Mouse (Mus musculus) CD4-positive, CD25-positive, alpha-beta regulatory T cell, adult 4 months (primary cell): Measurements from ENCODE around the gene Dusp27. TPM values are rescaled to one million over a fixed set of nuclear protein-coding genes. Genes with fewer than 3 reads are reported as not detected.
"Not testable (repeated sequence)": the region's sequence is repeated elsewhere in the genome, so short reads cannot be mapped to it uniquely, and the experiment has no call there.

Experiments
- ATAC-seq: one replicate; pipeline ENCODE4 v1.8.0; 2017
- polyA plus RNA-seq, 2 experiments: library from polyadenylated mRNA; unstranded; fragments of 100-300 nt; shearing (Covaris generic); gene quantifications; one replicate each; pipeline ENCODE4 v1.2.1; 2017

Dusp27 gene
- polyA plus RNA-seq, 2 experiments from 2014 or later: not detected

DNA sequence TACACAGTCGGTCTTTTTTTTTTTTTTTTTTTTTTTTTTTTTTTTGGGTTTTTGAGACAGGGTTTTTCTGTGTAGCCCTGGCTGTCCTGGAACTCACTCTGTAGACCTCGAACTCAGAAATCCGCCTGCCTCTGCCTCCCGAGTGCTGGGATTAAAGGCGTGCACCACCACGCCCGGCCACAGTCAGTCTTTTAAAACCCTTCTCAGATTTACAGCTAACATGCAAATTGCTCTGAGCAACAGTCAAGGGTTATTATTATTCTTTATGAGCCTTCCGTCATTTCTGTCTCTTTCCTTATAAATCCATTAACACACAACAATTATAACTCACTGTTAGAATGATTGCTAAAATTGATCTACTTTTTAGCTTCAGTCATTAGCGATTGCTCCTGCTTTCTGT is 14.1 kb upstream of the Dusp27 start:
- not testable (repeated sequence) for ATAC-seq

DNA sequence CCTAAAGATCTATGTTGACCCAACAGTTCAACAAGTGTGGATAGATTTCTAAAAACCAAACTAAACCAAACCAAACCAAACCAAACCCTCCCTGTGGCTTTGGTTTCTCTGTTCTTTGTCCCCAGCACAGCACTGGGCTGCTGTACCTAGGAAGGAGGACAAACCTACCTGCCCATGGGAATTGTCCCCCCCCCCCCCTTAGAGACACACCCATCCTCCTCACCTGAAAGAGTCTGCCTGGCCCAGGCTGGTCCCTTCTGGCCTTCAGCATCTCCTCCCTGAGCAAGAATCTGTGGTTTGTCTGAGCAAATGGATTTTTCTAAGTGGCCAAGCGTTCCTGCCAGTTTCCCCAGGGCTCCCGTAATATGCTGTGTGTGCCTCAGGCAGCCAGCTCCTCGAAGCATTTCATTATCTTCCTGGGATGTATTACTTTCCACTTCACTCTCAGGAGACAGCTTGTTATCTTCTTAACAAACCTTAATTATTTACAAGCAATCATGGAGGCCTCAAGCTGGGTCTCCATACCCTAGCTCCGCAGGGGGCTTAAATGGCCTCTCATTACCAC is 12.0 kb upstream of the Dusp27 start:
- ATAC-seq: no peak

DNA sequence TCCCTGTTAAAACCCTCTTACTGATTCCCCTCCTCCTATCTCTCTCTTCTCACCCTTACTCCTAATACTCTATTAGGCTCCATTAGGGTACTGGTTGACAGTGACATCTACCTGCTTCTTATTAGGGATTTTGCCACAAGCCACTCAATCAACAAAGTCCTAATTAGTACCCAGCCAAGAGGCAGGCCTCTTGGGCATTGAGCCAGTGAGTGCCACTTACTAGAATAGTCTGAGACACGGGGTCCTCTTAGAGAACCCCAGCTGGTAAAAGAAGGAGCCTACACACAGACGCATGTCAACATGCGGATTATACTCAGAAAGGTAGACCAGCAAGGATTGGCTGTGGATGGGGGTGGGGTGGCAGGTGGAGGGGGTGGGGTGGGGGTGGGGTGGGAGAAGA is 11.4 kb upstream of the Dusp27 start:
- ATAC-seq: no peak

DNA sequence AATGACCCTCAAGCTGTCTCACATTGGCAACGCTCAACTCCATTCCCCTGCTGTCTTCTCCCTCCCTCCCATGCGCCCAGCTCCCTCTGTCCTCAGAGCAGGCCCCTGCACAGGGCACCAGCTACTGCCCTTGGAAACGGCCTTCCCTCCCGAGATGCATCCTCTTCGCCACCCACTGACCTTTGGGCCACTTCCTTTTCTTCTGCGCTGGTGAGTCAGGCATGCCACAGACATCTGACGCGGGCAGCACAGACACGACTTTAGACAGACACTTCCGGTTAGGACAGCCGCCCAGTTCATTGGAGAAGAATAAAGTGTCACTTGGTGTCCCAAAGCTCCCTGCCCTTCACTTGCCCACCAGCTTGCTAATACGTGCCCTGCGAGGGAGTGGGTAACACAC is 10.4 kb upstream of the Dusp27 start:
- no peak for ATAC-seq

DNA sequence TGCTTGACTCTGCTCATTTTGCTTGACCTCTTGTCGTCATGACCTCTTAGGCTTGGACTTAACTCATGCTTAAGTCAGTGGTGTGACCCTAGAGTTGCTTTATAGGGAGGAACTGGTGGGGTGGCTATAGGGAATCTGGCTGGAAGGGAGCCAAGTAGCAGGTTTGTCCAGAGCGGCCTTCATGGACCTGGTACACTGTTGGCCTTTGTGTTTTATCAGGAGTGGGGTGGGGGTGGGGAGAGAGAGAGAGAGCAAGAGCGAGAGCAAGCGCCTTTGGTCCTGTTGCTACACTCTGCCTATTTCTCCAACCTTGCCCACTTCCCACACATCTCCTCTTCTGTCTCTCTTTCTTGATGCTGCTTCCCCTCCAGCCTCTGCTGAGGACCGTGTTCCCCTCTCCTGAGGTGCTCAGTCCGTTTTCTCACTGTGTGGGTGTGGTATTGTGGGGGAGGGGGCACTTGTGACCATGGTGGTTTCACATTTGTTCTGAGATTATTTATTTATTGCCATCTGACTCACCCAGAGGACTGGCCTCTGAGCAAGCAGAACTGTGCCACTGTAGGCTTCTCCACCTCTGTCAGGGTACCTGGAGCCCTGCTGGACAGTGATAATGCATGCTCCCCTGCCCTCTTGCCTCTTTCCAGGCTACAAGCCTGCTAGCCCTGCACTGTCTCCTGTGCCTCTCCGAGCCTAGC is 9.7 kb upstream of the Dusp27 start:
- no peak for ATAC-seq

DNA sequence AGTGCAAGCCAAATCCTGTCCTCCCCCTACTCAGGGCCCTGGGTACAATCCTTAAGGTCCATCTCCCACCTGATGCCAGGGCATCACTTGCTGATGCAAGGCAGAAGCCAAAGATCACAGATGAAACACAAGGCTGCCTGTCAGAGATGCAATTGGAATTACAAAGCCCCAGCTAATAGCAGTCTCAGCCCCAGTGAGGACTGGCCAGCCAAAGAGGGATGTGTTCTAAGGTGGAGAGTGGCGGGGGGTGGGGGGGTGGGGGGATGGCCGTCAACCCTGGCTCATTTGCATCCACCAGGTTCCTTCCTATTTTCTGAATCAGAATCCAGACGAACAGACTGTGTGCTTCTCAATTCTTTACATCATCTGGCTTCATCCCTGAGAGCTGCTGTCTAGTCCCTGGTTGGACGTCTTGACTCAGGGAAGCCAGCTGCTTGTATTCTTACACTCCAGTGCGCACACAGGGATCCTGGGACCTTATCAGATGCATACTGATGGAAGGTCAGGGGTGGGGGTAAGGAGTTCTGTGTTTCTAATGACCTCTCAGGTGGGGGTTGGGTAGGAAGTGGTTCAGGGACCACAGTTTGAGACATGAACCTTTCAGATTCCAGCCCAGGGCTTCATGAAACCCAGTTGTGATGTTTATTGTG is 7.5 kb upstream of the Dusp27 start:
- ATAC-seq: no peak

DNA sequence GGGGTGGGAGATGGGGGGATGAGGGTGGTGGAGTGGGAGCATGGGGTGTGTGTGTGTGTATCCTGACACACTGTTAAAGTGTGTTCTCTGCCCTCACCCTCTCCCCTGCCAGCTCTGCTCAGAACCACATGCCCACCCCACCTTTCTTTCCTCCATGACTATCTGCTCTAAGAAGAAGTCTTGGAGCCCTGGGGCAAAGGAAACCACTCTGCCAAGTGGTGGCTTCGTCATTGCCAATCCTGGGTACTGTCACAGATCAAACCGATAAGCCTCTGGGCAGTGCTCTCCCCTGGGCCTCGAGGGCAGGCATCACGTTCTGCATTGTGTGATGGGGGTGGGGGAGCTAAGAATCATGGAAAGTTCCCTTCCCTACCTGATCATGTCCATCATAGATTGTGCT is 4.6 kb upstream of the Dusp27 start:
- no peak for ATAC-seq

DNA sequence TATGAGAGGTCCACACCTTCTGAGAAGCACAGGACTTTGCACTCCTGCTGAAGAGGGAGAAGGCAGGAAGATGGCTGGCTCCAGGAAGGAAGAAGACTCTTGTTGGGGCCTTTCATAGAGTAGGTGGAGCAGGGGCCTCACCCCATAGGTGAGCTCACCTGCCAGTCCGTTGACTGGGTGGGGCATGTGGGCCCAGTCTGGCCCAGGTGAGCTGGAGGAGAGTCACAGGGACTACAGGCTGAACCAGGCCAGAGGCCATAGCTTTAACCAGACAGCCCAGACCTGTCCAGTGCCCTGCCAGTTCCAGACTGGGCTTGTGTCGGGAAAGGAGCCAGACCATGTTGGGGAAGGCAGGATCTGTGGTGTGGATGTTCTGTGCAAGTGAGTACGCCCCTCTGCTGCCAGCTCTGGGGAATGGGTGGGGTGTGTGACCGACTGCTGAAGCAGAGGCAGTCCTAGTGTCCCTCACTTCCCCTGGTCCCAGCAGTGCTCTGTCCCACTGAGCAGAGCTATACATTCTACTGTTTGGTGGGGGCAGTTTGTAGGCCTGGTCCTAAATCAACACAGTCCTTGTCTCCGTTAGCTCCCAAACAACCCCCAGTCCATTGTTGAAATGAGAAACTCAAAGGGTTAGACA is 2.6 kb upstream of the Dusp27 start, which contains the start of gene Gpa33:
Gene Gpa33, plus strand, starts transcription at position 15 of the 637 bp plus-strand sequence.
- ATAC-seq: no peak

DNA sequence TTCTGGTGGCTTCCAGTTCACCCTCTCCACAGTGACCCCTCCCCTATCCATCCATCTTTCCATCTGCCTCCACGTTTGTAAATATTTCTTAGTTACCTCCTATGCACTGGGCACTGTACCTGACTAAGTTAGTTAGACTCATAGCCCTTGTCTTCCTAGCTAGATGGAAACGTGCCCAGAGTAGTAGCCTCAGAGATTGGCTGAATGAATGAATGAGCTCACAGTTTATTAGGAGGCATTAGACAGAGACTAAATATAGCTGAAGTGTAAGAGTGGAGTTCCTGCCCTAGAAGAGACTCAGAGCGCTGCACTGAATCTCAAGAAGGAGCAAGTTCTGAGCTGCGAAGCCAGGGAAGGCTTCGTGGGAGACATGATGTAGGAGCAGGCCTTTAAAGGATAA is 829 bp upstream of the Dusp27 start:
- ATAC-seq: no peak

DNA sequence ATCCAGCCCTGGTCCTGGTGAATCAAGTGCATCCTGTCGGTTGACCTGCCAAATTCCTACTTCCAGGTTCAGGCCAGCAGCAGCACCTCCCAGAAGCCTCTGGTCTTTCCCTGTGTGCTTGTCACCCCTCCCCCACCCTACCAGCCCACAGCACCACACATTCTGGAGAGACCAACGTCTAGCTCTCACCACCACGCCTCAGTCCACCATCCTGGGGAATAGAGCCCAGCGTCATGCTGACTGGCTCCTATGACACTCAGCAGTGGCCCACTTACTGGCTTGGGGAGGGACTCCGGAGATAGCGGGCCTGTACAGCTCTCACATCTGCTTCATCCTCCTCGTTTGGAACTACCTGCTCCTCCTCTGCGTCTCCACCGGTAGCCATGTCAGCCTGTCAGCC is 927 bp downstream of the Dusp27 start:
- no peak for ATAC-seq

DNA sequence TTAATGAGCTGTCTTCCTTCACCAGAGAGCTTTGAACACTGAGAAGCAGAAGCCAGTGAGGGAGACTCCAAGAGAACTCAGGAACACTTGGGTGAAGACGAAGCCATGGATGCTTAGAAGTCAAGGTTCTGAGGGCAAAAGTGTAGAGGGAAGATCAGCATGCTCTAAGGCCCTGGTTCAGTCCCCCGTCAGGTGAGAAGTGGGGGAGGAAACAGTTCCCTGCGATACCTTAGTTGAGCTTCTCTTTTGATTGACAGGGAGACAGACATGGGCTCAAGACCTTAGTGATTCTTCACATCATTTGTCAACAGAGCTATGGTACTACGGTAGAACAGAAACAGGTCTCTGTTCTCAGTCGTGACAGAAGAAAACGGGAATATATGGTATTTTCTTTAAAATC is 1.4 kb downstream of the Dusp27 start:
- no peak for ATAC-seq

DNA sequence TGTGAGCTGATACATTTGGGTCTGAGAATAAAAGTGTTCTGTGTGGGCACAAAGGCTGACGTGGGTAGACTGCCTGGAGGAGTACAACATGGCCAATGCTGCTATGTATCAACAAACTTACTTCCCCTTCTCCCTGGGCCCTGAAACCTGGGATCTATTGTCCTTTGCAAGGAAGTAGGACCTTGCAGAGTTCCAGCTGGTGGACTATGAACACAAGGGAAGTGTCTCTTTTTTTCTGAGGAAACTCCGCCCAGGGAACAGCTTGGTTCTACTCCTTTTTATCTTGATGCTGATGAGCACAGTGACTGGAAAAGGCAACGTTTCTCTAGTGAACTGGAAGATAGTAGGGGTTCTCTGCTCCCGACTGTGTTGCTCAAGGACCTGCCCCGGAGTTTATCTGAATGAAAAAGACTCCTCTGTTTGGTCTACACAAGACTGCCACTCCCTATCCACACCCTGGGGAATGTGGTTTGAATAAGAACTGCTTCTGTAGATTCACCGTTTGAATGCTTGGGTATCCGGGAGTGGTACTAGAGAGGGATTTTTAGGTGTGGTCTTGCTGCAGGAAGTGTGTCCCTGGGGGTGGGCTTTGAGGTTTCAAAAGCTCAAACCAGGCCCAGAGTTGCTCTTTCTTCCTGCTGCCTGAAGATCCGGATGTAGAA is 2.7 kb downstream of the Dusp27 start:
- no peak for ATAC-seq

DNA sequence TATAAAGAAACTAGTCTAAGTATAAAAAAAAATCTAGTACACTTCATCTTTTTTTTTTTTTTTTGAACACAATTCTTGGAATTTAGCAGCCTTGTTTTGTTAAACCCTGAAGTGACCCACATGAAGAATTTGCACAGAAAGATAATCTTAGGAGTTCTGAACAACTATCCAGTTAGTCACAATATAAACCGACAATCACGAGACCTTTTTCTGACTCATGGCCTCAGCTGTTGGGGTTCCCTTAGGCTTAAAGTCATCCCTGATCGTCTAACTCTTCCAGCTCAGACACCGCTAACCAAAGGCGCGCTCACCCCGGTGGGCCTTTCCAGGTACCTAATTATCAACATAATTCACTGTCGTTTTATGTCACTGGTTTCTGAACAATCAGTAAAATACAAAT is 4.0 kb downstream of the Dusp27 start:
- no peak for ATAC-seq

DNA sequence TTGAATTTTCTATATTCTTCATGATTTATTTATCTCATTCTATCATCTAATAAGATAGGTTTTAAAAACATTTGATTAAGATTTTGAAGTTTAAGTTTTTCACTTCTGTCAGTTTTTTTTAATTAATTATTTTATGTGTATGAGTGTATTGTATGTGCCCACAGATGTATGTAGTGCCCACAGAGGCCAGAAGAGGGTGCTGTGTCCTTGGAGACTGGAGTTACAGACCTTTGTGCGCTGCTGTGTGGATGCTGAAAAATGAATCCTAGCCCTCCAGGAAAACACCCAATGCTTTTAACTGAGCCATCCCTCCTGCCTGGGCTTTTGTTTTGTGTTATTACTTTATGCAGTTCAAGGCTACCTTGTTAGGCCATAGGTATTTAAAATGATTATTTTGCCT is 4.7 kb downstream of the Dusp27 start:
- no peak for ATAC-seq

DNA sequence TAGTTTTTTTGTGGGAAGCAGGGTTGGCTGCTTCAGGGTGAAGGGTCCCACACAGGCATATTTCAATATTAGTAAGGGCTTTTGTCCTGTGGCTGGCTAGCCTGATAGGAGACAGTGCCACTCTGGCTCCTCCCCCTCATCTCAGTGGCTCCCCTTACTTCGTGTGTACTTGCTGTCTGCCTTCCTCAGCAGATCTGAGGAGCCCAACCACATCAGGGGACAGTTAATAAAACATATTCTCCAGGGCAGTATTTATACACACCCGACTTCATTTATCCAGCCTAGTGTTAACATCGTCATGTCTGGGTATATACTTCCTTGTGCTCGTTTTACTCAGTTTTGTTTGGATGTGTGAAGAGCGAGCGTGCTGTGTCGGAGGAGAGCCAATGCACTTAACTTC is 5.6 kb downstream of the Dusp27 start:
- ATAC-seq: no peak

DNA sequence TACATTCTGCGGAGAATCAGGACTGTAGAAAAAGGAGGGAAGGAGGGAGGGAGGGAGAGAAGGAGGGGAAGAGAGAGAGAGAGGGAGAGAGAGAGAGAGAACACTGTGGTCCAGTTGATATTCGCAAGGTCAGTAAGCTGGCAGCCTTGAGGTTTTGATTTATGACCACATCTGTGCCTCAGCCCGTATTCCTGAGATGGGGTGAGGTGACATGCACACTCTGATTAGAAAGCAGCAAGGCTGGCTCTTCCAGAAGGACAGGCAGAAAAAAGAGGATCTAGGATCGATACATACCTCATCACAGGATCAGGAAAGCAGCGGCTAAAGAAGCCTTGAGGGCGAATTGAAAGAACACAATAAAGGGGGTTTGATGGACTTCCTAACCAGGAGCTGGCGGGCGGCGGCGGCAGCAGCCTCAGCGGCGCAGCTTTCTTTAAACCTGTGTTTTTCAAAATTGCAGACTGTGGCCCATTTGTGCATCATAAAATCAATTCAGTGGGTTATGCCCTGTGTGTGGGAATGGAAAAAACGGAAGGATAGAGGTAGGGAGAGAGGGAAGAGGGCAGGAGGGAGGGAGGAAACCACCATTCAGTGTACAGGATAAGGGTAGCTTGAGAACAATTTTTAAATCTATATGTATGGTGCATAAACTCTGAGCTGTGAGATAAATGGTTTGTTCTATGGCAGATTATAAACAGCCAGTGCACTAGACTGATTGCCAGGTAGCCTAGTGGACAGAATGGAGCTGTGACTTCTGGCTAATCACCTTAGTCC is 9.7 kb downstream of the Dusp27 start:
- ATAC-seq: no peak

DNA sequence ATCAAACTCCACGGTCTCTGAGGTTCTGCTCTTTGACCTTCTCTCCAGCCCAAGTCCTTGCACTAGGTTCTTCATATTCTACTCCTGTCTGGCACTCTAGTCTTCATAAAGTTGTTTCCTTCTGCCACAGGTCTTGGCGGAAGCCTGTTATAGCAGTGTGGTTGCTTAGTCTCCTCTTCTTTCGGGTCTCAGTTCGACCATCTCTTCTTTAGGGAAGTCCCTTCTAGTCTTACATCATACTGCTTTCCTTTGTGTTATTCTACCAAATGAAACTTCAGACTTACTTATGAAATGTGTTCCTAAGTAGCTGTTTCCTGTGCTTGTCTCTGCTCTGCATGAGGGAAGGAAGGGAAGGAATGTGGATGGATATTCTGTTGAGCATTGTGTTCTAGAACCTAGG is 12.0 kb downstream of the Dusp27 start:
- ATAC-seq: no peak

DNA sequence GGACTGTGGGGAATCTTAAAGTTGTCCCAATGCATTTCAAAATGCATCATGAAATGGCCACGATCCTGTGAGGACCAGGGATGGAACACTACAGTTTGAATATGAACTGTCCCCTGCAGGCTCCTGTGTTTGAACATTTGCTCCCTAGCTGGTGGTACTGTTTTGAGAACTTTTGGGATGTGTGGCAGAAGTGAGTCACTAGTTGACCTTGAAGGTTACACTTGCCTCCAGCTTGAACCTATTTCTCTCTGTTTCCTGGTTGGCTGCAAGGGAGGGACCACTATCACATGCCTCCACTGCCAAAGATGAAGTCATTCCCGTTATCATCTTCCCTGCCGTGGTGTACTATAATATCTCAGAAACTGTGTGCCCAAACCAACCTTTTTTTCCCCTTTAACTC is 12.7 kb downstream of the Dusp27 start:
- ATAC-seq: no peak

DNA sequence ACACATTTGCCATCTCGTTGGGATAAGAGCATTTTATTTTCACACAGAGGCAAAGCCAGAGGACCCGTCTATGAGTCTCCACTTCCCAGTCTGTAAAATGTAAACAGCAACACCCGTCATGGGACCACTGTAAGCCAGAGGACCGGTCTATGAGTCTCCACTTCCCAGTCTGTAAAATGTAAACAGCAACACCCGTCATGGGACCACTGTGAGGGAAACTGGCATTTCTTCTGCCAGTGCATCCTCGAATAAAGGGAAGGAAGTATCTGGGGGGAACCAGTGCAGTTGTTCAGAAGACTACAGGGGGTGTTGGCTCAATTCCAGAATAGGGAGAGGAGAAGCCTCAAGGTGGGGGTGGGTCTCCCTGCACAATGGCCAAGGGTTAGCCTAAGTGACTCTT is 22.3 kb downstream of the Dusp27 start:
- ATAC-seq: no peak

DNA sequence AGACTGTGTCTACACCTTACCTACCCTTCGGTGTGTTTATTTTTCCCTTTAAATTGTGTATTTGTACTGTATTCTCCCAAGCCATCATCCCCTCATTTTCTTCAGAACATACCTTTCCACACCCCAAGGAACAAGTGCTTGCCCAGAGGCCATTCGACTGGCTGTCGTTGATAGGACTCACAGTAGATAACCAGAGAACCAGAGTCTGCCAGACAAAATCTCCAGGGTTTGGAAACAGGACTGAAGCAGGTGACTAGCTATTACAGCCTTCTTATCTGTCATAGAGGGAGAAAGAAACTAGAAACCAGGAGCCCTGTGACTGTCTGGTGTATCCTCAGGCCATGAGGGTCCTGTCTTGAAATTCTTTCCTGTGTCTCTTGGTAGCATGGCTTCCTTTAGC is 22.9 kb downstream of the Dusp27 start:
- ATAC-seq: no peak

DNA sequence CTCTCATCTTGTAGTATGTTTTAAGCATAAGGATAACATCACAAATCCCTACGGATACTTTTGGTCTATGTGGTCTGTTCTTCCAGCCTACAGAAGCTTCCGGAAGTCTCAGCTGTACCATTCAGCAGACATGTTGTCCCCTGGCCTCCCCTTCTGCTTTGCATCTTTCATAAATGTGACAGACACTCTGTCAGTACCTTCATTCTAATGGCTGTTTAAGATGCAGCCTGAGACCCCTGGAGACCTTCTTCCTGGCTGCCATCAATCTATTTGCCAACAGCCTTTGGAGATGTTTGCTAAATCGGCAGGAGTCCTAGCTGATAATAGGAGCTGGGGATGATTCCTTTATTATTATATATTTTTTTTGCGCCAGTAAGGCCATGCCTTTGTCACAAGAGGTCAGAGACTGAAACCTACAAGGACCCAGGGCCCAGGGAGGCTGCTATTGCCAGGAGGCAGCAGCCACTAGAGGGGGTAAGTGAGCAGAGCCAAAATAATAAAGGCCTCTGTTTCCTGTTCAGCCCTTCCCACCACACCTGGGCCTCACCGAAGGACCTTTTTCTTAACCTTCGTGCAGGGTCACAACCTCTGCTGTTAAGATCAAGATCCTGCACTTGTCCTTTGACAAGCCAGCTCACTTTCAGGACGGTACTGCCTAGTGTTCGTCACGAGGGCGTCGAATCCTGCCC is 24.7 kb downstream of the Dusp27 start:
- ATAC-seq: peak; percentile 67

DNA sequence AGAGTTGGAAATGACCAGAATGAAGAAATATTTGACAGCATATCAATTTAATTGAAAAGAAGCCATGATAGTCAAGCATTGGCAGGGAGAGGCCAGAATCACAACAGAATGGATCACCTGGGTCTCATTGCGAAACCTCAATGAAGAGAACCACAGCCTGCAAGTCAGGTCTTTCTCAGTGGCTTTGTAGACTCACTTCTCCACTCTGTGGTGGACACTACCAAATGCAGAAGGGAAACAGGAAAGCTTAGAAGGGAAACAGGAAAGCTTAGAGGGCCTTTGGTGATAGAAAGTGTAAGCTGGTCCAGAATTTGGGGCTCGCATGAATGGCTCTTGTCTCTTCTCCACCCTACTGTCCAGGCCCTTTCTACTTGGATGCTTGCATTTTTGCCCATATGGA is 29.6 kb downstream of the Dusp27 start:
- no peak for ATAC-seq
